Mouse (Mus musculus) adrenal gland, postnatal 10 days (tissue): ENCODE measurements around the gene Lipa. TPM values are rescaled to one million over a fixed set of nuclear protein-coding genes. Genes with fewer than 3 reads are reported as not detected.

Source experiments
- DNase-seq: peaks from one replicate; pipeline ENCODE4 v3.0.0; 2021; ENCODE audit warnings: mixed read lengths
- long read RNA-seq, 2 experiments: library from polyadenylated mRNA; stranded (forward); transcript quantifications; one replicate each; pipeline ENCODE4 v2.0.0; 2021
- total RNA-seq, 2 experiments: library from RNA; stranded (reverse); gene quantifications; 2 replicates each; pipeline ENCODE4 v1.2.3; 2021

Lipa gene
- 100 to 1,000 TPM; 130 to 133 TPM for total RNA-seq
- long read RNA-seq, experiment 1, transcript Lipa-201 (10 exons, 2,969 nt) = major isoform, 79 of 111 reads
- long read RNA-seq, experiment 1, transcript Lipa-202 (10 exons, 2,965 nt) = minor isoform, 5 of 111 reads
- long read RNA-seq, experiment 1, partial matches to known transcripts = 20 of 111 reads
- long read RNA-seq, experiment 1, other reads (novel, unspliced or antisense) = 7 of 111 reads
- long read RNA-seq, experiment 2, transcript Lipa-202 (10 exons, 2,965 nt) = minor isoform, 5 of 122 reads
- long read RNA-seq, experiment 2, transcript Lipa-201 (10 exons, 2,969 nt) = major isoform, 103 of 122 reads
- long read RNA-seq, experiment 2, partial matches to known transcripts = 5 of 122 reads
- long read RNA-seq, experiment 2, other reads (novel, unspliced or antisense) = 8 of 122 reads

GRCm38 (mm10) chr19:34526941-34527682 is at the start of gene Lipa:
Gene Lipa, minus strand, starts transcription at chr19:34527474.
- peak; percentile 97 for DNase-seq

- no peak for DNase-seq
Observed at GRCm38 (mm10) chr19:34573650-34574049, 46.4 kb upstream of the Lipa start.

- no peak for DNase-seq
Observed at GRCm38 (mm10) chr19:34571080-34571479, 43.8 kb upstream of the Lipa start.

- DNase-seq = no peak
Observed at GRCm38 (mm10) chr19:34569896-34570476, 42.7 kb upstream of the Lipa start.

GRCm38 (mm10) chr19:34568988-34569895 is 42.0 kb upstream of the Lipa start:
- no peak for DNase-seq

GRCm38 (mm10) chr19:34566178-34566784 is 39.0 kb upstream of the Lipa start:
- no peak for DNase-seq

- no peak for DNase-seq
Observed at GRCm38 (mm10) chr19:34562556-34562955, 35.3 kb upstream of the Lipa start.

- no peak for DNase-seq
Observed at GRCm38 (mm10) chr19:34556621-34557020, 29.3 kb upstream of the Lipa start.

GRCm38 (mm10) chr19:34554061-34554460 is 26.8 kb upstream of the Lipa start:
- no peak for DNase-seq

- DNase-seq = no peak
Observed at GRCm38 (mm10) chr19:34553522-34553921, 26.2 kb upstream of the Lipa start.

GRCm38 (mm10) chr19:34553021-34553420 is 25.7 kb upstream of the Lipa start:
- no peak for DNase-seq

GRCm38 (mm10) chr19:34551981-34552380 is 24.7 kb upstream of the Lipa start:
- DNase-seq = no peak

- peak; percentile 74 for DNase-seq
Observed at GRCm38 (mm10) chr19:34550534-34551223, 23.4 kb upstream of the Lipa start, which contains the start of gene Ifit2. Gene Ifit2, plus strand, starts transcription at chr19:34550694.

- no peak for DNase-seq
Observed at GRCm38 (mm10) chr19:34550205-34550533, 22.9 kb upstream of the Lipa start.

GRCm38 (mm10) chr19:34547976-34548375 is 20.7 kb upstream of the Lipa start:
- DNase-seq = peak; percentile 89

GRCm38 (mm10) chr19:34546211-34546610 is 18.9 kb upstream of the Lipa start:
- no peak for DNase-seq

GRCm38 (mm10) chr19:34539422-34539821 is 12.1 kb upstream of the Lipa start:
- no peak for DNase-seq

GRCm38 (mm10) chr19:34532061-34532751 is 4.9 kb upstream of the Lipa start:
- DNase-seq = no peak

- DNase-seq = peak; percentile 40
Observed at GRCm38 (mm10) chr19:34526321-34526923, 852 bp downstream of the Lipa start.

- DNase-seq = no peak
Observed at GRCm38 (mm10) chr19:34524646-34525045, 2.6 kb downstream of the Lipa start.
